Mouse (Mus musculus): ENCODE data around the gene Upk3bl. TPM values are rescaled to one million over a fixed set of nuclear protein-coding genes. Genes with fewer than 3 reads are reported as not detected.
"Not testable (repeated sequence)": the region's sequence is repeated elsewhere in the genome, so short reads cannot be mapped to it uniquely, and the experiment has no call there.

Upk3bl gene
- total RNA-seq, 2 experiments from 2014 or later: not detected

DNA sequence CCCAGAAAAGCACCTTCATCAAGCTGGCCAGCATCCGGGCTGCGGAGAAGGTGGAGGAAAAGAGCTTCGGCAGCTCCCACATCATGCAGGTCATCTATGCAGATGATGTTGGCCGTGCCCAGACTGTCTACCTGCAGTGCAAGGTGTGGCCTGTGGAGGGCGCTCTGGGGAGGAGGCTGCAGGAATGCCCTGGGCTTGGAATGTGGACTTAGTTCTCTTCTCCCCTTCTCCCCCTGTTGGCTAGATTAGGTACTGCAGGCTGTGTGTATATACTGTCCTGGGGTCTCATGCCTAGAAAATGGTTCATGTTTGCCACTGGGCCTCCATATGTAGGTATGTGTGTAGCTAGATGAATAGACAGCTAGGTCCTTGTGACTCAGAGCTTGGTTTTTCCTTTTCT, 50.2 kb downstream of the Upk3bl start:
- no peak for DNase-seq (ENCODE audit: low spot score in 2 of 2)
- peak; percentile 64 for TF ChIP-seq CTCF (conservative IDR thresholded peaks at IDR 0.05)
- Histone ChIP-seq H3K27ac (no peak overlapping the region), H3K4me3 (no peak overlapping the region)

DNA sequence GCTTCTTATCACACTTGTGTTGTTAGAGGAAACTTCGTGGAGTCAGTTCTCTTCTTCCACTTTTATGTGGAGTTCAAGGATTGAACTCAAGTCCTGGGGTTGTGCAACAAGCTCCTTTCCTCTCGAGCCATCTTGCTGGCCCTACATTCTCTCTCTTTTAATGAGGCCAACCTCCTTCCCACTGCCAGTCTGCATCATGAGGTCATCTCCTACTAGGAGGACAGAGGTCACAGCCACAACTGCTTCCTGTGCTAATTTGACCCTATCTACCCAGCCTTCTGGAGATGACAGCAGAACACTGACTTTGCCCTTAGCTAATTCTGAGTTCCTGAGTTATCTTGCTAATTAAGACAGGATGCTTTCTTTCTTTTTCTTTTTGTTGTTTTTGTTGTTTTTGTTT, 54.2 kb downstream of the Upk3bl start:
- no peak overlapping the region for H3K27ac ChIP-seq
- TF ChIP-seq CTCF (conservative IDR thresholded peaks at IDR 0.05): no peak
- DNase-seq (ENCODE audit: low spot score in 2 of 2): no peak
- H3K4me3 ChIP-seq: no peak overlapping the region

DNA sequence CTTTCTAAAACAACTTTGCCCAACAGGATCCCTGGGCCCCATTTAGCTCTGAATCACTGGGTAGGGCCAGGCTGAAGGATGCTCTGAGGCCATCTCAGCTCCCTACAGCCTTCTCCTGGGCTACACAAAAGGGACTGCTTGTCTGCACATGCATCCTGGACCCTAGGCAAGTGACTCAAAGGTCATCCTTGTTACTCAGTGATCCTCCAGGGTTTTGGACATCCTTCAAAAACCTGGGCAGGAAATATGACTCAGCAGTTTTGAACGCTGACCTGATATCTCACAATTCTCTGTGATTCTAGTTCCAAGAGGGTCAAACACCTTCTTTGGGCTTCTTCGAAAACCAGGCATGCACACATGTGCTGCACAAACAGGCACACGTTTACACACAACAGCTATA, 54.8 kb downstream of the Upk3bl start:
- no peak overlapping the region for H3K4me3 ChIP-seq
- DNase-seq (ENCODE audit: low spot score in 2 of 2): no peak
- no peak overlapping the region for H3K27ac ChIP-seq
- no peak for TF ChIP-seq CTCF (conservative IDR thresholded peaks at IDR 0.05)

- DNase-seq (ENCODE audit: low spot score in 2 of 2); H3K4me3 ChIP-seq; H3K27ac ChIP-seq: not testable (repeated sequence)
Measured at GRCm38 (mm10) chr5:136113546-136113945, 59.3 kb downstream of the Upk3bl start.

Small RNAs within 50 kb of the gene (microRNA-seq; reads per million reads assigned to microRNA genes)
- gene Mir7035: 0.74 to 0.96 reads per million in 2 experiments

Other genes starting within 250 kb of the Upk3bl start
- 10 to 100 TPM; 80.9 to 81.4 TPM for gene Srrm3, start 247.6 kb upstream of the Upk3bl start, total RNA-seq (2021)
- 10 to 100 TPM; 15.4 to 16.8 TPM for gene Hspb1, start 166.6 kb upstream of the Upk3bl start, total RNA-seq (2021)
- gene Ywhag, start 119.9 kb upstream of the Upk3bl start, total RNA-seq (2021): 1,000 to 10,000 TPM; 1,218 to 1,292 TPM
- 1 to 10 TPM; 1.4 to 1.9 TPM for gene Ssc4d, start 80.0 kb upstream of the Upk3bl start, total RNA-seq (2021)
- not detected for gene Zp3, start 74.4 kb upstream of the Upk3bl start, total RNA-seq (2021)
- gene Dtx2, start 59.7 kb upstream of the Upk3bl start, total RNA-seq (2021): 1 to 10 TPM; 8.0 to 8.3 TPM
- not detected for gene Upk3b, start 16.0 kb upstream of the Upk3bl start, total RNA-seq (2021)
- gene Rasa4, start 29.4 kb downstream of the Upk3bl start, total RNA-seq (2021): 1 to 10 TPM; 2.9 to 4.2 TPM
- gene Polr2j, start 62.1 kb downstream of the Upk3bl start, total RNA-seq (2021): 10 to 100 TPM; 67.6 to 77.3 TPM
- 10 to 100 TPM; 15.7 to 16.9 TPM for gene Lrwd1, start 81.6 kb downstream of the Upk3bl start, total RNA-seq (2021)
- 10 to 100 TPM; 10.1 to 11.6 TPM for gene Alkbh4, start 81.7 kb downstream of the Upk3bl start, total RNA-seq (2021)
- gene Orai2, start 116.2 kb downstream of the Upk3bl start, total RNA-seq (2021): 100 to 1,000 TPM; 148 to 150 TPM
- gene Prkrip1, start 144.5 kb downstream of the Upk3bl start, total RNA-seq (2021): 10 to 100 TPM; 31.8 to 35.6 TPM
- 1 to 10 TPM; 4.5 to 4.6 TPM for gene Sh2b2, start 192.1 kb downstream of the Upk3bl start, total RNA-seq (2021)

Measured in layer of hippocampus, adult 2 months (tissue).